Mouse (Mus musculus): ENCODE results near the gene Pik3c2g. TPM values are rescaled to one million over a fixed set of nuclear protein-coding genes. Genes with fewer than 3 reads are reported as not detected.

Gene Pik3c2g
- polyA plus RNA-seq, 1 experiment = not detected

- no peak overlapping the region for H3ac ChIP-seq (ENCODE audit: control insufficient read depth, insufficient read length)
- H3K27me3 ChIP-seq (ENCODE audit: control insufficient read depth, insufficient read depth, insufficient read length) = no peaks in the 10 kb centered on the region
- no peak for TF ChIP-seq MYOD1 (IDR thresholded peaks at IDR 0.05; ENCODE audit: control insufficient read depth in 1 of 3, insufficient read length in 2 of 3, low read depth in 2 of 3)
- no peak for TF ChIP-seq TCF3 (IDR thresholded peaks at IDR 0.05; ENCODE audit: insufficient read length, low read depth)
- TF ChIP-seq USF1 (IDR thresholded peaks at IDR 0.05; ENCODE audit: low read depth) = no peak
- no peak for TF ChIP-seq CEBPB (IDR thresholded peaks at IDR 0.05; ENCODE audit: insufficient read depth, poor library complexity, severe bottlenecking)
- TF ChIP-seq E2F4 (IDR thresholded peaks at IDR 0.05; ENCODE audit: insufficient read depth) = no peak
- no peak for TF ChIP-seq REST (IDR thresholded peaks at IDR 0.05; ENCODE audit: insufficient read depth, insufficient read length)
- TF ChIP-seq POLR2A (IDR thresholded peaks at IDR 0.05; ENCODE audit: insufficient read length, low read depth) = no peak
- no peak for TF ChIP-seq POLR2AphosphoS2 (IDR thresholded peaks at IDR 0.05; ENCODE audit: insufficient read length, low read depth)
- no peak for TF ChIP-seq TCF12 (IDR thresholded peaks at IDR 0.05; ENCODE audit: insufficient read depth, poor library complexity, severe bottlenecking)
- no peak for TF ChIP-seq SRF (IDR thresholded peaks at IDR 0.05; ENCODE audit: control insufficient read depth, insufficient read length, low read depth)
- no peak for TF ChIP-seq MAX (IDR thresholded peaks at IDR 0.05; ENCODE audit: low read depth)
- no peaks in the 10 kb centered on the region for H3K36me3 ChIP-seq (ENCODE audit: control insufficient read depth, insufficient read depth)
- no peak overlapping the region for H3K4me2 ChIP-seq (ENCODE audit: low read depth)
- no peak overlapping the region for H3K4me3 ChIP-seq
- no peaks in the 10 kb centered on the region for H3K79me2 ChIP-seq (ENCODE audit: control insufficient read depth, insufficient read depth)
Measured at GRCm38 (mm10) chr6:139877476-139878361, 290.7 kb downstream of the Pik3c2g start.

- TF ChIP-seq POLR2AphosphoS2 (IDR thresholded peaks at IDR 0.05; ENCODE audit: insufficient read length, low read depth) (no peak), MYOD1 (IDR thresholded peaks at IDR 0.05; ENCODE audit: control insufficient read depth in 1 of 3, insufficient read length in 2 of 3, low read depth in 2 of 3) (no peak), MYOG (IDR thresholded peaks at IDR 0.05; ENCODE audit: control insufficient read depth in 1 of 3, insufficient read depth in 1 of 3, insufficient read length in 2 of 3, low read depth in 2 of 3) (no peak), TCF12 (IDR thresholded peaks at IDR 0.05; ENCODE audit: insufficient read depth, poor library complexity, severe bottlenecking) (no peak), MAX (IDR thresholded peaks at IDR 0.05; ENCODE audit: low read depth) (no peak), USF1 (IDR thresholded peaks at IDR 0.05; ENCODE audit: low read depth) (no peak), CEBPB (IDR thresholded peaks at IDR 0.05; ENCODE audit: insufficient read depth, poor library complexity, severe bottlenecking) (no peak), TCF3 (IDR thresholded peaks at IDR 0.05; ENCODE audit: insufficient read length, low read depth) (no peak), E2F4 (IDR thresholded peaks at IDR 0.05; ENCODE audit: insufficient read depth) (no peak), POLR2A (IDR thresholded peaks at IDR 0.05; ENCODE audit: insufficient read length, low read depth) (no peak), REST (IDR thresholded peaks at IDR 0.05; ENCODE audit: insufficient read depth, insufficient read length) (no peak), SRF (IDR thresholded peaks at IDR 0.05; ENCODE audit: control insufficient read depth, insufficient read length, low read depth) (no peak)
- Histone ChIP-seq H3K4me2 (ENCODE audit: low read depth) (no peak overlapping the region), H3K27me3 (ENCODE audit: control insufficient read depth, insufficient read depth, insufficient read length) (no peaks in the 10 kb centered on the region), H3K36me3 (ENCODE audit: control insufficient read depth, insufficient read depth) (no peaks in the 10 kb centered on the region), H3K4me3 (no peak overlapping the region), H3ac (ENCODE audit: control insufficient read depth, insufficient read length) (no peak overlapping the region), H3K79me2 (ENCODE audit: control insufficient read depth, insufficient read depth) (no peaks in the 10 kb centered on the region)
Measured at GRCm38 (mm10) chr6:139878362-139878696, 291.3 kb downstream of the Pik3c2g start.

- no peaks in the 10 kb centered on the region for H3K36me3 ChIP-seq (ENCODE audit: control insufficient read depth, insufficient read depth)
- no peak overlapping the region for H3K4me3 ChIP-seq
- TF ChIP-seq REST (IDR thresholded peaks at IDR 0.05; ENCODE audit: insufficient read depth, insufficient read length) (no peak), TCF12 (IDR thresholded peaks at IDR 0.05; ENCODE audit: insufficient read depth, poor library complexity, severe bottlenecking) (no peak), E2F4 (IDR thresholded peaks at IDR 0.05; ENCODE audit: insufficient read depth) (no peak), POLR2AphosphoS2 (IDR thresholded peaks at IDR 0.05; ENCODE audit: insufficient read length, low read depth) (no peak), MYOG (IDR thresholded peaks at IDR 0.05; ENCODE audit: control insufficient read depth in 1 of 3, insufficient read depth in 1 of 3, insufficient read length in 2 of 3, low read depth in 2 of 3) (no peak), MAX (IDR thresholded peaks at IDR 0.05; ENCODE audit: low read depth) (no peak), USF1 (IDR thresholded peaks at IDR 0.05; ENCODE audit: low read depth) (no peak), CEBPB (IDR thresholded peaks at IDR 0.05; ENCODE audit: insufficient read depth, poor library complexity, severe bottlenecking) (no peak), POLR2A (IDR thresholded peaks at IDR 0.05; ENCODE audit: insufficient read length, low read depth) (no peak), SRF (IDR thresholded peaks at IDR 0.05; ENCODE audit: control insufficient read depth, insufficient read length, low read depth) (no peak), MYOD1 (IDR thresholded peaks at IDR 0.05; ENCODE audit: control insufficient read depth in 1 of 3, insufficient read length in 2 of 3, low read depth in 2 of 3) (no peak), TCF3 (IDR thresholded peaks at IDR 0.05; ENCODE audit: insufficient read length, low read depth) (no peak)
- no peak overlapping the region for H3K4me2 ChIP-seq (ENCODE audit: low read depth)
- no peaks in the 10 kb centered on the region for H3K27me3 ChIP-seq (ENCODE audit: control insufficient read depth, insufficient read depth, insufficient read length)
- no peaks in the 10 kb centered on the region for H3K79me2 ChIP-seq (ENCODE audit: control insufficient read depth, insufficient read depth)
- H3ac ChIP-seq (ENCODE audit: control insufficient read depth, insufficient read length) = no peak overlapping the region
Measured at GRCm38 (mm10) chr6:139882076-139882475, 295.1 kb downstream of the Pik3c2g start.

- Histone ChIP-seq H3K27me3 (ENCODE audit: control insufficient read depth, insufficient read depth, insufficient read length) (no peaks in the 10 kb centered on the region), H3ac (ENCODE audit: control insufficient read depth, insufficient read length) (no peak overlapping the region), H3K79me2 (ENCODE audit: control insufficient read depth, insufficient read depth) (no peaks in the 10 kb centered on the region), H3K4me2 (ENCODE audit: low read depth) (no peak overlapping the region), H3K36me3 (ENCODE audit: control insufficient read depth, insufficient read depth) (no peaks in the 10 kb centered on the region), H3K4me3 (no peak overlapping the region)
- TF ChIP-seq E2F4 (IDR thresholded peaks at IDR 0.05; ENCODE audit: insufficient read depth) (no peak), USF1 (IDR thresholded peaks at IDR 0.05; ENCODE audit: low read depth) (no peak)
Measured at GRCm38 (mm10) chr6:139887175-139887574, 300.2 kb downstream of the Pik3c2g start.
